Mouse (Mus musculus): ENCODE data around the gene 1300017J02Rik.

GRCm38 (mm10) chr9:103213631-103214030 lies 91.3 kb downstream of the 1300017J02Rik start:
- TF ChIP-seq CTCF (IDR thresholded peaks at IDR 0.05; ENCODE audit: control insufficient read depth, insufficient read depth, low read length) (no peak), POLR2A (IDR thresholded peaks at IDR 0.05; ENCODE audit: borderline replicate concordance, control insufficient read depth, low read depth, low read length) (no peak)
